Mouse (Mus musculus) G1E (cell line): ENCODE data around the gene Spdye4b.

Experiments used
- CTCF ChIP-seq: IDR thresholded peaks from 2 replicates; pipeline ENCODE4 v1.5.1; 2012; ENCODE audit warnings: low read depth, low read length, inconsistent platforms, mixed read lengths
- GATA1 ChIP-seq: IDR thresholded peaks from 2 replicates; pipeline ENCODE4 v1.6.1; 2012; ENCODE audit warnings: borderline replicate concordance, low read length, inconsistent platforms, mixed read lengths
- POLR2AphosphoS5 ChIP-seq: IDR thresholded peaks from 2 replicates; pipeline ENCODE4 v1.6.1; 2012; ENCODE audit warnings: low read depth, low read length, inconsistent platforms; ENCODE audit not compliant: insufficient replicate concordance
- TAL1 ChIP-seq: conservative IDR thresholded peaks from 2 replicates; pipeline ENCODE4 v1.6.1; 2012; ENCODE audit warnings: low read depth, low read length, inconsistent platforms, mixed read lengths

DNA sequence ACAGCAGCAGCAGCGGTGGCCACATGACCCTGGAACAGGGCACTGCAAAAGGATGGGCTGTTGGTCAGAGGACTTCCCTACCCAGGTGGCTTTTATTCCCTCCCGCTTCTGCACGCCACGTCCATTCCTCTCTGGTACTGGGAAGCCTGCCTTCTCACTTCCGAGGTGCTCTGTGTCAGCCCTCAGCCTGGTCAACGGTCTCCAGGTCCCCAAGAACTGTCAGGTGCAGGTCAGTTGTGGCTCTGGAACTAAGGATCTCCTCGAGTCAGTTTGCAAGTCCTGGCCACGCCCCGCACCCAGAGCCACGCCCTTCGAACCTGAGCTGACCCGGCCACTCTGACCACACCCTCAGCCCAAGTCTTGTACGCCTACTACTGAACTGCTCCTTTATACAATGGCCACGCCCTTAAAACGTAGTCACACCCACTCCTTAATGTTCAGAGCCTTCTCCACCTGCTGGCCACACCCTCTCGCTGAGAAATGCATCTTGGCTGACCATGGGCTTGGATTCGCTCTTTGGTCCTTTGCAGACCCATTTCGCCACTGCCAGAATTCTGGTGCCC is 15.2 kb upstream of the Spdye4b start:
- TF ChIP-seq CTCF (no peak), GATA1 (no peak), POLR2AphosphoS5 (no peak), TAL1 (no peak)
